Mouse (Mus musculus): ENCODE data around the gene Krt18.
A peak's percentile ranks its signal among the peaks of the same experiment; 100 is the strongest.
"Not testable (repeated sequence)": the region's sequence is repeated elsewhere in the genome, so short reads cannot be mapped to it uniquely, and the experiment has no call there.

The Krt18 gene

GRCm38 (mm10) chr15:102065661-102066325 lies 37.8 kb downstream of the Krt18 start:
- peak; percentile 92 to 98 for DNase-seq (ENCODE audit: inconsistent age in 2 of 2, low spot score in 1 of 2)

DNA sequence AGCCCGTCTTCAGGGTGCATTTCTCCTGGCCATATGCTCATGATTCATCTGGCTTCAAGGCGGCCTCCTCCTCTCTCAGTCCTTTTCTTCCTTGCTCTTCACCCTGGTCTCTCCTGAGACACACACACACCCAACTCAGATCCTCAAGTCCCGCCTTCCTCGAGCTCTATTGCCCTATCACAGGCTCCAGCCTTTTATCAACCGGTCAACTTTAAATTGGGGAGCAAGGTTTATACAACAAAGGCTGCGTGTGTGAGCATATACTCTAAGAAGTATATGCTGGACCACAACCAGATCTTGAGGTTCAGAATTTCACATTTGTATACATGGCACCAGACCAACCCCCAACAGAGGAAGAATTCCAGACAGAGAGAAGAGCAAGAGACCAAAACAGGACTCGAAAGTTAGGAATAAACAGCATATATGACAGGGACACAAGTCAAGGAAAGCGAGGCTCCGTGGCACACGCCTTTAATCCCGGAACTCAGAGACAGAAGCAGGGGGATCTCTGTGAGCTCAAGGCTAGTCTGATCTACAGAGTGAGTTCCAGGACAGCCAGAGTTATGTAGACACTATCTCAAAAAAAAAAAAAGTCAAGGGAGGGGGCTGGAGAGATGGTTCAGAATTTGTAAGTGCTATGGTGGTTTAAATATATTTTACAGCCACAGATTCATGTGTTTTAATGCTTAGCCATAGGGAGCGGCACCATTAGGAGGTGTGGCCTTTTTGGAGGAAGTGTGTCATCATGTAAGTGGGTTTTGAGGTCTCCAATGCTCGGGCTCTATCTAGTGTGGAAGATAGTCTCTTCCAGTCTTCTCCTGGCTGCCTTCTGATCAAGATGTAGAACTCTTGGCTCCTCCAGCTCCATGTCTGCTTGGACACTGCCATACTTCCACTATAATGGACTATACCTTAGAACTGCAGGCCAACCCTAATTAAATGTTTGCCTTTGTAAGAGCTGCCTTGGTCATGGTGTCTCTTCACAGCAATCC lies 42.8 kb downstream of the Krt18 start:
- no peak for DNase-seq (ENCODE audit: inconsistent age in 2 of 2, low spot score in 1 of 2)

GRCm38 (mm10) chr15:102072963-102073558 lies 45.1 kb downstream of the Krt18 start:
- DNase-seq (ENCODE audit: inconsistent age in 2 of 2, low spot score in 1 of 2) = no peak

DNA sequence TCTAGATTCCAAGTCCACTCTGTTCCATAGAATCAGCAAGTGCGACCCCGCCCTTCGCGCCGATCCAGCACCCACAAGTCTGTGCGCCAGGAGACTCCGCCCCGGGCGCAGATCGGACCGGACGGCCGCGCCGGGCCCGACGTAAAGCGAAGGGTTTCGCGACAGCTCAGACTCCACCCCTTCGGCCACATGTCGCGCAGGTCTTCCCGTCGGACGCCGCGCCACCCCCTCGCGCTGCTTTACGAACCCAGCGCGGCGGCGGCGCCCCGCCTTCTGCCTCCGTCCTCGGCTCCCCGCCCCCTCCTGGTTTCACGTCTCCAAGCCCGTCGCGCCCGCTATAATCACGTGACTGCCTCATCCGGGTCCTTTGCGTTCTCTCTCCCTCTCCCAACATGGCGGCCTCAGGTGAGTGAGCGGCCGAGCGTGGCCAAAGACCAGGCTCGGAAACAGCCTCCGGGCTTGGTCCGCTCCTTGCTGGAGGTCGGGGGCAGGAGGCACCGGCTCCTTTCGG lies 45.6 kb downstream of the Krt18 start, which contains the start of gene Eif4b:
TSS of gene Eif4b (plus strand) at position 215 of the 511 bp plus-strand sequence.
- DNase-seq (ENCODE audit: inconsistent age in 2 of 2, low spot score in 1 of 2) = peak; percentile 100

DNA sequence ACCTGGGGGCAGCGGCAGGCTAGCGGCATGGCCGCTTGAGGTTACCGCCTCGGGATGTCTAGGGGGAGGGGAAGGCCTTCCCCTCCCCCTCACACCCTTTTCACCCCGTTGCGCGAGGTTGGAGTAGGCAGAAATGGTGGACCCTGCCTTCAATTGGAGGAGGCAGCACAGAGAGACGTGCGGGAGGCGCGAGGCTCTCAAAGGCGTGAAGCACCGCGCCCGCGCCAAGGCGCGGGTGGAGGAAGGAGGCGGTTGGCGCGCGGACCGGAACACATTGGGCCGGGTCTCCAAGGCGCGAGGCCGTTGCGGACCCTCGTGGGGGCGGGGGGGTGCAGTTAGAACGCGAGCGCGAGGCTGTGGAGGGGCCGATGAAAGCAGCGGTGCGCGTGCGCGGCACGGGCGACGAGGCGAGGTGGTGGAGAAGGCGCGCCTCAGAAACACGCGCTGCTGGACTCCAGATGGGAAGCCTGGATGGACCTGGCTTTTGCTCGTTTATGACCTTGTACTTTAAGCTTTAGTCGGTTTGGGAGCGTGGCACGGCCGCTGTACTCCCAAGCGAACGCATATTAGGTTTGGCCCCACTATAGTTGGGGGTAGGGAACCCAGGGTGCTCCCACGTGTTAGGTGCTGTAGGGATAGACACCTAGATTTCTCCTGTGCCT lies 46.2 kb downstream of the Krt18 start:
- peak; percentile 81 to 90 for DNase-seq (ENCODE audit: inconsistent age in 2 of 2, low spot score in 1 of 2)

DNA sequence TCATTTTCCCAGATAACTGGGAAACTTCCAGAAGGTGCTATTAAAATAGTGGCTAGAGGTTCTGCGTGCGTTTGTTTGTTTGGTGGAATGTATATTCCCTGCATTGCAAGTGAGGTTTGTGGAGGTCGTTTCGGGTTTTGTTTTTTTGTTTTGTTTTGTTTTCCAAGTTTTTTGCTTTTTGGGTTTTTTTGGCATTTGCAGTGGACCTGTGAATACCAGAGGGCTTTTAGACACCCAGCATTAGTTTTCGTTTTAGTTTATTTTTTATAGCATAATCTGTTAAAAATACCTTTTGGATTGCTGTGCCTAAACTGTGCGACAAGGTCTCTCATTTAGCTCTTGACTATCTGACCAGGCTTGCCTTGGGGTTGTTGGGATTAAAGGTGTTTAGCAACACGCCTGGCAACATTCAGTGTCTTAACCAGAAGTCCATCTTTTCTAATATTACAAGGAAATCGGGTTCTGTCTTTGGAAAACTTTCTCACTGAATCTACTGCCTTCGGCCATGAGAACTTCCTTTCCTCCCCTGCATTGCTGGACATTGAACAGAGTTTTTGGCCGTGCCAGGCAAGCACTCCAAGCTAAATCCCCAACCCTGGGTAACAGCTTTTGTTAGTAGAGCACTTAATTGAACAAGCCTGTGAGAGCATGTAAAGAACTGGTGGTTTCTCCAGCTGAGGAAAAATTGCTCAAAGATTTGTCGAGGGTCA lies 47.1 kb downstream of the Krt18 start:
- no peak for DNase-seq (ENCODE audit: inconsistent age in 2 of 2, low spot score in 1 of 2)

DNA sequence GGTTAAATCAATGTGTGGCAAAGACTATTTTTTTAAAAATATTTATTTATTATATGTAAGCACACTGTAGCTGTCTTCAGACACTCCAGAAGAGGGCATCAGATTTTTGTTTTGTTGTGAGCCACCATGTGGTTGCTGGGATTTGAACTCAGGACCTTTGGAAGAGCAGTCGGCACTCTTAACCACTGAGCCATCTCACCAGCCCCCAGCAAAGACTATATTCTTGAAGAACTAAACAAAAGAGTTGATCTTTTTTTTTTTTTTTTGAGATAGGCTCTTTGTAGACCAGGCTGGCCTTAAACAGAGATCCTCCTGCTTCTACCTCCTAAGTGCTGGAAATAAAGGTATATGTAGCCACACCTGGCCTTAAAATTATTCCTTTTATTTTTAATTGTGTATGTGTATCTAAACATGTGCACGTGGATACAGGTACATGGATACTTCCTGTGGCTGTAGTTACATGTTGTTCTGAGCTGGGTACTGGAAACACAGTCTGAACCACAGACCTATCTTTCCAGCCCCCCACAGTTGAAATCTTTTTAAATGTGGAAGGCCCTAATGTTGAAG lies 49.2 kb downstream of the Krt18 start:
- no peak for DNase-seq (ENCODE audit: inconsistent age in 2 of 2, low spot score in 1 of 2)

DNA sequence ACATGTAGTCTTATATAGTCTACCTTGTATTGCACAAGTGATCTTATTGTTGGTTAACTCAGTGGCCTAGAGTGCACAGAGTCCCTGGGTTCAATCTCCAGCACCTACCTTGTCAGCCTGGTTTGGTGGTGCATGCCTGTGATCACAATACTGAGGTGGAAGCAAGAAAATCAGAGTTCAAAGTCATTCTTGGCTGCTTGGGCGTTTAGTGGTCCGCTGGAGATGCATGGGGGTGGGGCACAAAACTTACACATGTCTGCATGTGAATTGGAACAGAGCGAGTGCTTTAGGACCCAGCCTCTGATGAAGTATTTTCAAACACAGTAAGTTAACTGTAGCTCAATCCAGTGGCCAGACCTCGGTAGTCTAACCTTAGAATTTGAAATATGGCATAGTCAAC lies 51.2 kb downstream of the Krt18 start:
- DNase-seq (ENCODE audit: inconsistent age in 2 of 2, low spot score in 1 of 2) = no peak

DNA sequence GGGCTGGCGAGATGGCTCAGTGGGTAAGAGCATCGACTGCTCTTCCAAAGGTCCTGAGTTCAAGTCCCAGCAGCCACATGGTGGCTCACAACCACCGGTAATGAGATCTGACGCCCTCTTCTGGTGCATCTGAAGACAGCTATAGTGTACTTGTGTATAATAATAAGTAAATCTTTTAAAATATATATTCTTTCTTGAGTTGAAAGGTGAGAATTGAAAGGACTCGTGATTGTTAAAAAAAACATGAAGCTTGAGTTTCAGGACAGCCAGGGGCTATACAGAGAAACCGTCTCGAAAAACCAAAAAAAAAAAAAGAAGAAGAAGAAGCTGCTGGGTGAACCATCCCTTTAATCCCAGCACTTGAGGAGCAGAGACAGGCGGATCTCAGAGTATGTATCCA lies 51.9 kb downstream of the Krt18 start:
- not testable (repeated sequence) for DNase-seq (ENCODE audit: inconsistent age in 2 of 2, low spot score in 1 of 2)

GRCm38 (mm10) chr15:102080429-102080828 lies 52.4 kb downstream of the Krt18 start:
- no peak for DNase-seq (ENCODE audit: inconsistent age in 2 of 2, low spot score in 1 of 2)

All from adrenal gland, adult (tissue).